ENCODE assay signal across 8 mouse cellular contexts in the genomic region with DNA sequence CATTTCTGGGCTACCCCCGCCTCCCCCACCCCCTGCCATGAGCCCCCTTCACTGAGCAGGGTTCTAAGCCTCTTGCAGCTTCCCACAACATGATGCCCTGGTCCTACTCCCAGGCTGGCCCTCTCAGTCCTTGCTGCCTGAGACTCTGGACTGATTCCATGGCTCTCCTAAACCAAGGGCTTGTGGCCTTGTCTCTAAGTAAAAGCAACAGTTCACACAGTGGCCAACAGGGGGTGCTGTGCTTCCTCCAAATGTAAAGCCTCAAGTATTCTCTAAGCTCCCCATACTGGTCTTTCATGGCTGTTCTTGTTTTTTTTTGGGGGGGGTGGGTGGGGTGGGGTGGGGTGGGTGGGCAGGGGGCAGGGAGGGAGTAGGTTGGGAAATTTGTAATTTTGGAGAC. TPM values are rescaled to one million over a fixed set of nuclear protein-coding genes. Genes with fewer than 3 reads are reported as not detected.
DNase-seq lines count a peak whose midpoint lies in the region; ATAC-seq and TF ChIP-seq lines count a peak whose summit lies in the region.

No protein-coding gene starts in this region.

- TF ChIP-seq POLR2A in heart, adult 2 months (IDR thresholded peaks at IDR 0.05; ENCODE audit: insufficient read depth, low read depth, low read length): no peak
- no peak for TF ChIP-seq POLR2A in cortical plate, adult 2 months (IDR thresholded peaks at IDR 0.05; ENCODE audit: extremely low read depth, insufficient read depth, low read length)

- no peaks in the 10 kb centered on the region for H3K4me1 ChIP-seq in heart, adult 2 months (ENCODE audit: control insufficient read depth, insufficient read depth, low read length)
- H3K4me1 ChIP-seq in heart, embryonic 12.5 days (replicated peaks): no peaks in the 10 kb centered on the region
- H3K4me1 ChIP-seq in cortical plate, adult 2 months (ENCODE audit: control insufficient read depth, insufficient read depth, low read length): no peaks in the 10 kb centered on the region

- H3K79me2 ChIP-seq in heart, adult 2 months (replicated peaks; ENCODE audit: control insufficient read depth, insufficient read depth, low read length): no peaks in the 10 kb centered on the region

- peak; percentile 65 for TF ChIP-seq CTCF in heart, adult 2 months (IDR thresholded peaks at IDR 0.05)
- TF ChIP-seq CTCF in cortical plate, adult 2 months (IDR thresholded peaks at IDR 0.05; ENCODE audit: extremely low read depth, insufficient read depth, low read length): peak; percentile 56

- H3K4me2 ChIP-seq in heart, embryonic 12.5 days: no peak overlapping the region

- H3K4me3 ChIP-seq in heart, adult 2 months: no peak overlapping the region
- H3K4me3 ChIP-seq in heart, embryonic 12.5 days: no peak overlapping the region
- H3K4me3 ChIP-seq in cortical plate, adult 2 months (ENCODE audit: insufficient read depth, low read length): no peak overlapping the region

- 77% methylated on average over 1 of the region's 1 CpGs for WGBS in heart, adult 2 months
- 91% methylated on average over 1 of the region's 1 CpGs for WGBS in heart, embryonic 12.5 days

- TF ChIP-seq EP300 in heart, adult 2 months (IDR thresholded peaks at IDR 0.05; ENCODE audit: insufficient read depth, low read depth, low read length): no peak

- H3K9me3 ChIP-seq in heart, embryonic 12.5 days (replicated peaks): no peaks in the 10 kb centered on the region

- H3K27ac ChIP-seq in heart, adult 2 months: no peak overlapping the region
- no peak overlapping the region for H3K27ac ChIP-seq in heart, embryonic 12.5 days (ENCODE audit: poor library complexity, severe bottlenecking)
- H3K27ac ChIP-seq in cortical plate, adult 2 months (ENCODE audit: insufficient read depth, low read length): no peak overlapping the region

- intact Hi-C loops in heart, adult 2 months (cut with DNase I): no loop called here

- no peaks in the 10 kb centered on the region for H3K36me3 ChIP-seq in heart, adult 2 months (ENCODE audit: control insufficient read depth, insufficient read depth, low read length)
- H3K36me3 ChIP-seq in heart, embryonic 12.5 days: no peaks in the 10 kb centered on the region

- peak; percentile 34 to 45 for DNase-seq in heart, adult 2 months
- DNase-seq in 416B (ENCODE audit: low read depth) (peak; percentile 85), NIH3T3 (ENCODE audit: low read depth) (peak; percentile 78)
- DNase-seq in kidney, postnatal 36 days: peak; percentile 53 to 80
- DNase-seq in thymus, adult 18-20 months: peak; percentile 23 to 39

- no peak for ATAC-seq in heart, embryonic 12.5 days (ENCODE audit: insufficient number of reproducible peaks, low FRiP score)
- 0 out of 2 replicates have a peak, but pooled peaks have one; percentile 41 for ATAC-seq in monocyte, adult 5-6 weeks (replicated peaks; ENCODE audit: insufficient number of reproducible peaks, low FRiP score, low TSS enrichment, poor library complexity, severe bottlenecking)

- H3K9ac ChIP-seq in heart, adult 2 months (ENCODE audit: low read depth, low read length): no peak overlapping the region
- no peak overlapping the region for H3K9ac ChIP-seq in heart, embryonic 12.5 days

- H3K27me3 ChIP-seq in heart, adult 2 months (ENCODE audit: control insufficient read depth, insufficient read depth, low read length): no peaks in the 10 kb centered on the region
- H3K27me3 ChIP-seq in heart, embryonic 12.5 days (replicated peaks): peaks cover 30% of the 10 kb centered on the region

RNA-seq across cellular contexts. Expression of gene Oas1c, which starts 5.9 kb away (rescaled TPM):
- under 1 TPM; 0.26 to 0.36 TPM for total RNA-seq in heart, adult 2 months (2021)
- polyA plus RNA-seq in heart, adult 2 months (2012; rRNA removed): 0.85 and 1.3 TPM in 2 replicates
- polyA plus RNA-seq in heart, embryonic 12.5 days (2016; fragmentation: Nextera tagmentation; extraction: Ambion mirVana): 0.19 and 0.63 TPM in 2 replicates
- polyA plus RNA-seq in cortical plate, adult 2 months (2012; rRNA removed): 2.3 TPM in 2 replicates
- 5.0 to 10.6 TPM (median 7.6 TPM) in 3 replicates for total RNA-seq in monocyte, adult 5-6 weeks (2017)

RNA-seq across cellular contexts. Expression of gene Oas1e, which starts 11.1 kb away (rescaled TPM):
- total RNA-seq in heart, adult 2 months (2021): not detected
- not detected in 2 replicates for polyA plus RNA-seq in heart, adult 2 months (2012; rRNA removed)
- not detected in 2 replicates for polyA plus RNA-seq in heart, embryonic 12.5 days (2016; fragmentation: Nextera tagmentation; extraction: Ambion mirVana)
- polyA plus RNA-seq in cortical plate, adult 2 months (2012; rRNA removed): not detected in 2 replicates
- total RNA-seq in monocyte, adult 5-6 weeks (2017): not detected in 3 replicates

RNA-seq across cellular contexts. Expression of gene Oas3, which starts 29.0 kb away (rescaled TPM):
- under 1 TPM; 0.05 to 0.07 TPM for total RNA-seq in heart, adult 2 months (2021)
- polyA plus RNA-seq in heart, adult 2 months (2012; rRNA removed): 0.61 and 0.94 TPM in 2 replicates
- polyA plus RNA-seq in heart, embryonic 12.5 days (2016; fragmentation: Nextera tagmentation; extraction: Ambion mirVana): 0.33 and 0.36 TPM in 2 replicates
- polyA plus RNA-seq in cortical plate, adult 2 months (2012; rRNA removed): 0.04 and 0.13 TPM in 2 replicates
- 6.3 to 13.2 TPM (median 8.3 TPM) in 3 replicates for total RNA-seq in monocyte, adult 5-6 weeks (2017)

RNA-seq across cellular contexts. Expression of gene Oas1f, which starts 40.7 kb away (rescaled TPM):
- total RNA-seq in heart, adult 2 months (2021): not detected
- not detected in 2 replicates for polyA plus RNA-seq in heart, adult 2 months (2012; rRNA removed)
- polyA plus RNA-seq in heart, embryonic 12.5 days (2016; fragmentation: Nextera tagmentation; extraction: Ambion mirVana): not detected in 2 replicates
- polyA plus RNA-seq in cortical plate, adult 2 months (2012; rRNA removed): not detected in 2 replicates
- total RNA-seq in monocyte, adult 5-6 weeks (2017): not detected in 3 replicates

RNA-seq across cellular contexts. Expression of gene Oas1h, which starts 54.8 kb away (rescaled TPM):
- not detected for total RNA-seq in heart, adult 2 months (2021)
- polyA plus RNA-seq in heart, adult 2 months (2012; rRNA removed): not detected in 2 replicates
- not detected in 2 replicates for polyA plus RNA-seq in heart, embryonic 12.5 days (2016; fragmentation: Nextera tagmentation; extraction: Ambion mirVana)
- not detected in 2 replicates for polyA plus RNA-seq in cortical plate, adult 2 months (2012; rRNA removed)
- total RNA-seq in monocyte, adult 5-6 weeks (2017): not detected in 3 replicates

Comparison
In these comparisons a context has a peak if more than half of its experiments do, and no peak if none do; other contexts are left out.
1. DNase-seq: peak in every context shown above with its lines; median percentile 85 in 416B; 78 in NIH3T3; 66 in kidney, postnatal 36 days; 40 in heart, adult 2 months; 31 in thymus, adult 18-20 months.